Mouse (Mus musculus) lung, postnatal 0 days (tissue): ENCODE results near the gene Pllp.

Experiments used
- CTCF ChIP-seq: IDR thresholded peaks from 2 replicates; pipeline ENCODE4 v1.5.1; 2016; ENCODE audit warnings: antibody characterized with exemption, mild to moderate bottlenecking
- EP300 ChIP-seq: IDR thresholded peaks from 2 replicates; pipeline ENCODE4 v1.6.1; 2016; ENCODE audit warnings: antibody characterized with exemption, mild to moderate bottlenecking, control low read depth

DNA sequence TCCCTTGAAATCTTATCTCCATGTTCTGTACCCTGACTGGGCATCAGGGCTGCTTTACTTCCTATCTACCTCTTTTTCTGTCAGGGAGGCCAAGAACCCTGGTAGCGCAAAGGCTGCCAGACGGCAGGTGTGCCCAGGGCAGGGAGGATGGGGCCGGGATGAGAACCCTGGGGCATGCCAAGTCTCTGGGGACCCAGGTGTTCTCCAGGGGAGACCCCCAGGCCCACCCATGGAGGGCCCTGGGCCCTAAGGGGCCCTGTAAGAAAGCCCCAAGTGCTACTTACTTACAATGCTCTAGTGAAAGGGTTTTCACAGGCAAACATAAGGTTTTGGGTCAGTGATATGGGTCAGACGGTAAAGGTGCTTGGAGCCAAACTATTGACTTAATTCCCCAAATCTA lies 45.6 kb upstream of the Pllp start:
- TF ChIP-seq CTCF (no peak), EP300 (no peak)
